Mouse (Mus musculus) layer of hippocampus, adult 9-11 months (tissue): ENCODE results near the gene Pdzd3.

Experiments used
- DNase-seq: peaks from one replicate; pipeline ENCODE4 v3.0.0; 2022

The Pdzd3 gene

GRCm38 (mm10) chr9:44199166-44199565 lies 52.1 kb downstream of the Pdzd3 start:
- no peak for DNase-seq
